Mouse (Mus musculus): ENCODE data around the gene Mthfsd. TPM values are rescaled to one million over a fixed set of nuclear protein-coding genes. Genes with fewer than 3 reads are reported as not detected.

Mthfsd gene
- total RNA-seq, 1 experiment = 35.8 TPM

DNA sequence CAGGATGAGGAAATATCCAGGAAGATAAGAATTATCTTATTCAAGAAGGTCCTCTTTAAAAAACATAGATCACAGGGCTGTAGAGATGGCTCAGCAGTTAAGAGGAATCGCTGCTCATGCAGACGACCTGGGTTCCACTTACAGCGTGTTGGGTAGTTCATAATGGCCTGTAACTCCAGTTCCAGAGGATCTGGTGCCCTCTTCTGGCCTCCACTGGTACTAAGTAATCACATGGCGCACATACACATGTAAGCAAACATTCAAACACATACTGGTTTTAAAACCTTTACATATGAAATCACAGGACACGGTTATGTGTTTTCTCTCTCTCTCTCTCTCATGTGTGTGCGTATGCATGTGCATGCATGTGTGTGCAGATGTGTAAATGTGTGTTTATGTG, 28.7 kb upstream of the Mthfsd start:
- no peaks in the 10 kb centered on the region for H3K9me3 ChIP-seq (ENCODE audit: control insufficient read depth, insufficient read depth, low read depth, low read length)
- no peak overlapping the region for H3K9ac ChIP-seq (ENCODE audit: insufficient read depth, low read depth, low read length, poor library complexity, severe bottlenecking)
- in situ Hi-C loops (cut with MboI; ENCODE audit: low sequenced_read_pairs in 2 of 2, unreplicated experiment in 2 of 2) = no loop called here
- no peak overlapping the region for H3K4me3 ChIP-seq (ENCODE audit: insufficient read depth in 1 of 2, low read depth in 1 of 2, low read length in 2 of 2, poor library complexity in 1 of 2, severe bottlenecking in 1 of 2)
- H3K36me3 ChIP-seq (ENCODE audit: control insufficient read depth, insufficient read depth, low read length, poor library complexity, severe bottlenecking) = no peaks in the 10 kb centered on the region
- no peak for DNase-seq (ENCODE audit: low read depth, low spot score)
- H3K27ac ChIP-seq (ENCODE audit: insufficient read depth, low read depth, low read length, poor library complexity, severe bottlenecking) = no peak overlapping the region
- H3K4me1 ChIP-seq (ENCODE audit: control insufficient read depth in 2 of 2, insufficient read depth in 2 of 2, low read length in 2 of 2, poor library complexity in 1 of 2) = no peaks in the 10 kb centered on the region
- no peak for TF ChIP-seq ZC3H11A (IDR thresholded peaks at IDR 0.05; ENCODE audit: borderline replicate concordance, low read depth, low read length)
- no peak for TF ChIP-seq HCFC1 (IDR thresholded peaks at IDR 0.05; ENCODE audit: borderline replicate concordance, insufficient read depth, low read length)
- TF ChIP-seq ZNF384 (IDR thresholded peaks at IDR 0.05; ENCODE audit: low read depth, low read length) = no peak
- no peak for TF ChIP-seq MAFK (IDR thresholded peaks at IDR 0.05; ENCODE audit: insufficient read depth, low read depth, low read length)
- no peak for TF ChIP-seq CHD2 (IDR thresholded peaks at IDR 0.05; ENCODE audit: low read depth, low read length)

GRCm38 (mm10) chr8:121134512-121134911, 26.3 kb upstream of the Mthfsd start:
- no peak for TF ChIP-seq CHD2 (IDR thresholded peaks at IDR 0.05; ENCODE audit: low read depth, low read length)
- TF ChIP-seq MAFK (IDR thresholded peaks at IDR 0.05; ENCODE audit: insufficient read depth, low read depth, low read length) = no peak
- TF ChIP-seq ZNF384 (IDR thresholded peaks at IDR 0.05; ENCODE audit: low read depth, low read length) = no peak
- no peak for TF ChIP-seq ZC3H11A (IDR thresholded peaks at IDR 0.05; ENCODE audit: borderline replicate concordance, low read depth, low read length)
- TF ChIP-seq HCFC1 (IDR thresholded peaks at IDR 0.05; ENCODE audit: borderline replicate concordance, insufficient read depth, low read length) = no peak
- in situ Hi-C loops (cut with MboI; ENCODE audit: low sequenced_read_pairs in 2 of 2, unreplicated experiment in 2 of 2) = no loop called here
- no peak for DNase-seq (ENCODE audit: low read depth, low spot score)

DNA sequence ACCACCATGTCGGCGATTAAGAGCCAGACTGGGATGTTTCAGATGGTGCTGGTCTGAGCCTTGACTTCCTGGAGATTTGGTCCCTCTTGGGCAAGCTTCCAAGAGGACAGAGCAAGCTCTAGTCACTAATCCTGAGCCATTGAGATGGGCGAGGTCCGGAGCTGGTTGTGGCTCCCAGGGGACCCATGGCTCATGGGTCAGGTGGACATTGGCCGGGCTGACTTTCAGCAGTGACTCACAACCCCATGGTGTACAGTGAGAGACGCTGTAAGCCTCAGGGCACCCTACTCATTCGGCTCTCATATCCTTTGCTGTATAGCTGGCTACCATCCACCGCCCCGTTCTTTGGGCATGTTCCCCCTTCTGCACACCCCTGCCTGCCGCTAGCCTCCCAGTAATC, 25.9 kb upstream of the Mthfsd start:
- in situ Hi-C loops (cut with MboI; ENCODE audit: low sequenced_read_pairs in 2 of 2, unreplicated experiment in 2 of 2) = no loop called here
- TF ChIP-seq MAFK (IDR thresholded peaks at IDR 0.05; ENCODE audit: insufficient read depth, low read depth, low read length) (no peak), ZNF384 (IDR thresholded peaks at IDR 0.05; ENCODE audit: low read depth, low read length) (no peak), CHD2 (IDR thresholded peaks at IDR 0.05; ENCODE audit: low read depth, low read length) (no peak), HCFC1 (IDR thresholded peaks at IDR 0.05; ENCODE audit: borderline replicate concordance, insufficient read depth, low read length) (no peak), ZC3H11A (IDR thresholded peaks at IDR 0.05; ENCODE audit: borderline replicate concordance, low read depth, low read length) (no peak)
- Histone ChIP-seq H3K4me1 (ENCODE audit: control insufficient read depth in 2 of 2, insufficient read depth in 2 of 2, low read length in 2 of 2, poor library complexity in 1 of 2) (no peaks in the 10 kb centered on the region), H3K9me3 (ENCODE audit: control insufficient read depth, insufficient read depth, low read depth, low read length) (no peaks in the 10 kb centered on the region), H3K36me3 (ENCODE audit: control insufficient read depth, insufficient read depth, low read length, poor library complexity, severe bottlenecking) (no peaks in the 10 kb centered on the region), H3K9ac (ENCODE audit: insufficient read depth, low read depth, low read length, poor library complexity, severe bottlenecking) (no peak overlapping the region), H3K27ac (ENCODE audit: insufficient read depth, low read depth, low read length, poor library complexity, severe bottlenecking) (no peak overlapping the region), H3K4me3 (ENCODE audit: insufficient read depth in 1 of 2, low read depth in 1 of 2, low read length in 2 of 2, poor library complexity in 1 of 2, severe bottlenecking in 1 of 2) (no peak overlapping the region)
- DNase-seq (ENCODE audit: low read depth, low spot score) = no peak

More at GRCm38 (mm10) chr8:121134512-121134911, 26.3 kb upstream of the Mthfsd start:
- Histone ChIP-seq H3K4me1 (ENCODE audit: control insufficient read depth in 2 of 2, insufficient read depth in 2 of 2, low read length in 2 of 2, poor library complexity in 1 of 2) (no peaks in the 10 kb centered on the region), H3K9ac (ENCODE audit: insufficient read depth, low read depth, low read length, poor library complexity, severe bottlenecking) (no peak overlapping the region), H3K27ac (ENCODE audit: insufficient read depth, low read depth, low read length, poor library complexity, severe bottlenecking) (no peak overlapping the region), H3K4me3 (ENCODE audit: insufficient read depth in 1 of 2, low read depth in 1 of 2, low read length in 2 of 2, poor library complexity in 1 of 2, severe bottlenecking in 1 of 2) (no peak overlapping the region), H3K36me3 (ENCODE audit: control insufficient read depth, insufficient read depth, low read length, poor library complexity, severe bottlenecking) (no peaks in the 10 kb centered on the region), H3K9me3 (ENCODE audit: control insufficient read depth, insufficient read depth, low read depth, low read length) (no peaks in the 10 kb centered on the region)

- H3K27ac ChIP-seq (ENCODE audit: insufficient read depth, low read depth, low read length, poor library complexity, severe bottlenecking) = no peak overlapping the region
- in situ Hi-C loops (cut with MboI; ENCODE audit: low sequenced_read_pairs in 2 of 2, unreplicated experiment in 2 of 2) = no loop called here
- DNase-seq (ENCODE audit: low read depth, low spot score) = no peak
- no peak overlapping the region for H3K9ac ChIP-seq (ENCODE audit: insufficient read depth, low read depth, low read length, poor library complexity, severe bottlenecking)
- no peaks in the 10 kb centered on the region for H3K36me3 ChIP-seq (ENCODE audit: control insufficient read depth, insufficient read depth, low read length, poor library complexity, severe bottlenecking)
- no peak for TF ChIP-seq MAFK (IDR thresholded peaks at IDR 0.05; ENCODE audit: insufficient read depth, low read depth, low read length)
- no peak for TF ChIP-seq CHD2 (IDR thresholded peaks at IDR 0.05; ENCODE audit: low read depth, low read length)
- TF ChIP-seq ZC3H11A (IDR thresholded peaks at IDR 0.05; ENCODE audit: borderline replicate concordance, low read depth, low read length) = no peak
- no peak for TF ChIP-seq HCFC1 (IDR thresholded peaks at IDR 0.05; ENCODE audit: borderline replicate concordance, insufficient read depth, low read length)
- TF ChIP-seq ZNF384 (IDR thresholded peaks at IDR 0.05; ENCODE audit: low read depth, low read length) = no peak
- no peaks in the 10 kb centered on the region for H3K9me3 ChIP-seq (ENCODE audit: control insufficient read depth, insufficient read depth, low read depth, low read length)
- H3K4me3 ChIP-seq (ENCODE audit: insufficient read depth in 1 of 2, low read depth in 1 of 2, low read length in 2 of 2, poor library complexity in 1 of 2, severe bottlenecking in 1 of 2) = no peak overlapping the region
- peaks cover 0 to 4% of the 10 kb centered on the region in 2 experiments; a peak in 1 of 4 replicates for H3K4me1 ChIP-seq (ENCODE audit: control insufficient read depth in 2 of 2, insufficient read depth in 2 of 2, low read length in 2 of 2, poor library complexity in 1 of 2)
Measured at GRCm38 (mm10) chr8:121132961-121133513, 24.8 kb upstream of the Mthfsd start.
